Mouse (Mus musculus) leukemia stem cell, adult 10-12 weeks (primary cell): Measurements from ENCODE around the gene Elovl1. TPM values are rescaled to one million over a fixed set of nuclear protein-coding genes. Genes with fewer than 3 reads are reported as not detected.

Source experiments
- polyA plus RNA-seq: library from polyadenylated mRNA; stranded (reverse); fragments of >175 nt; gene quantifications from 2 replicates; pipeline ENCODE4 v1.2.3, GENCODE M21; 2012; ENCODE audit warnings: low replicate concordance

Elovl1 gene
- 188 and 308 TPM in 2 replicates for polyA plus RNA-seq

DNA sequence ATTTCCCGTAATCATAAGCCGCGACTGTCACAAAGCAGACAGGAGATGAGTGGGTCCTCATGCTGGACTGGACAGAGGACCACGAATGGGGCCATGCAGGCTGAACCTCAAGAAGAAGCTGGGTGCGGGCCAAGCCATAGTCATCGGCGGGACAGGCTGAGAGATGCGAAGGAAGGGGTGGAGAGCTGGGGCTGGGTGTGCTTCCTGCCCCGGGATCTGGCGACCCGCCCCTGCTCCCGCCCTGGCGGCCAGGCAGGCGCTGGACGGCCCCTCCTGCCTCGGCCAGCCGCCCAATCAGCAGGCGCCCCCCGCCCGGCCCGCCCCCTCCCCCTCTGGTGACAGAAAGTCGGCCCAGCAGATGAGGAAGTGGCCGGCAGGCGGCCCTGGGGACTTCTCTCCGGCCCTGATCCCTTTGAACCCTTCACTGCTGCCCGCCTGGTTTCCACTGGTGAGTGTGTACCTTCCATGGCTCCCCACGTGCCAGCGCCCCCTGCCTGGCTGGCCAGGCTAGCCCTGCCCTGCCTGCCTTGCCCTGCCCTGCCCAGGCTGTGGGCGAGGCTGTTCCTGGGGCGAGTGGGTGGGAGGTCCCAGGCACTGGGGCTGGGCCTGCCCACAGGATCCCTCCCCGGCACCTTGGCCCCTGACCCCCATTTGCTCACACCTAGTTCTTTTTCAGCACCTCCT, at the start of gene Elovl1:
TSS of gene Elovl1 (plus strand) at position 326 of the 684 bp plus-strand sequence.

DNA sequence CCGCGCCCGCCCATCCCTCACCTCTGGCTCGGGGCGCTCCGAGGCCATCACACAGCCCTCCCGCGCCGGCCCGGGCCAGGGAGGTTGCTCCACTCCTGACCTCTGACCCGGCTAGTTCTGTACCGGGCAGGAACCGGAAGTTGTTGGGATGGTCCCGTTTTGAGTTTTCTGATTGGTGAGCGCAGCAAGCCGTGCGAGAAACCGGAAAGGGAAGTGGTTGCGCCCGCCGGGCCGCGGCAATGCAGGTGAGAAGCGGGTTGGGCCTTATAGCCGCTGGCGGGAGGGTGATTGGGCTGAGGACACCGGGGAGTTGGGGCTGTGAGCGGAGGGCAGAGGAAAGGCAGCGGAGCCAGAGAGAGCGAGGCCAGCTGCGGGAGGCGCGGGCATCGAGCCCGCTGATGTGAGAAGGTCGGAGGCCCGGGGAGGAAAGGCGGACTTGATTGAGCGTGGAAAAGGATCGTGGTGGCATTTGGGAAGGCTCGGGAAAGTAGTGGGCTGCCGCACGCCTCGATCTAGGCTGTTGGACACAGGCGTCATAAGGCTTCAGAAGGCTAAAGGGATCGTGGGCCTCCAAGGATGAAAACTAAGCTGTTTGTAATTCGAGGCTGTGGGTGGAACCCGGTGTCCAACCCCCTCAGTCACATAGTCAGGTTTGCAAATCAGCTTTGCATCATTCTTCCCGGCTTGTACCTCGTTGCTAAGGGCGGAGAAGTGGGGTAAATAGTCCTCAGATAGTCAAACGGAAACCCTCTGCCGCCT, 18.6 kb upstream of the Elovl1 start, which contains the start of the genes Szt2 and Med8:
TSS of gene Szt2 (minus strand) at position 132 of the 759 bp plus-strand sequence.
TSS of gene Med8 (plus strand) at position 196 of the 759 bp plus-strand sequence.

GRCm38 (mm10) chr4:118436820-118437603, 9.1 kb downstream of the Elovl1 start, which contains the start of gene Cdc20:
Cdc20 (minus strand) TSS chr4:118437352.

DNA sequence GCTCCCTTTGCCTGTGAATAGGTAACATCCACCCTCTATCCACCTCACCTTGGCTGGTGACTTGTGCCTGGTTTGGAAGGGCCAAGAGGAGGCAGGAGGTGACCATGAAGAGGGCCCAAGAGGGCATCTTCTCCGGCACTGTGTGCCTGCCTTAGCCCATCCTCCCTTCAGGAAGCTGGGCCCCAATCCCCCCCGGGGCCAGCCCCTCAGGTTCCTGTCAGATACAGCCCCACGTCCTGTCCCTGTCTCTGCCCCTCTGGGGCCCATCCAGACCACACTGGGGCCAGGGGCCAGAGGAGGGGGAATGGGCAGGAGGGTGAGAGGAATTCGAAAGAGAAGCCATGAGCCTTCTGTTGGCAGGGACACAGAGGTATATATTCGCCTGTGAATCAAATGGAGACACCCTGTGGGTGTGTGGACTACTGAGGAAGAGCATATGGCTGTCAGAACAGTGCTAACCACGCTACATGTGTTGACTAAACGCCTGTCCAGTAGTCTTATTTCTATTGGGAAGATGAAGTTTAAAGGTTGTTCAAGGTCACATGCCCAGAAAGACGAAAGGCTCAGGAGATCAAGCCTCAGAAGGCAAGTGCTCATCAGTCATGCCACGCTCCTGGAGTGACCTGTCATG, 29.6 kb downstream of the Elovl1 start, which contains the start of gene Mpl:
TSS of gene Mpl (minus strand) at position 169 of the 631 bp plus-strand sequence.

Other genes with a start within 250 kb of the Elovl1 start
- 16.5 and 26.6 TPM in 2 replicates for gene Kdm4a, start 248.1 kb upstream of the Elovl1 start, polyA plus RNA-seq
- 0.97 and 1.3 TPM in 2 replicates for gene Ptprf, start 136.7 kb upstream of the Elovl1 start, polyA plus RNA-seq
- gene Szt2, start 18.8 kb upstream of the Elovl1 start, polyA plus RNA-seq, result 75.1 and 207 TPM in 2 replicates
- 4.6 and 21.7 TPM in 2 replicates for gene Med8, start 18.8 kb upstream of the Elovl1 start, polyA plus RNA-seq
- gene Cdc20, start 9.3 kb downstream of the Elovl1 start, polyA plus RNA-seq, result 174 and 305 TPM in 2 replicates
- gene Mpl, start 29.4 kb downstream of the Elovl1 start, polyA plus RNA-seq, result 0.49 and 1.2 TPM in 2 replicates
- 2.2 and 6.8 TPM in 2 replicates for gene Tie1, start 62.0 kb downstream of the Elovl1 start, polyA plus RNA-seq
- gene 2610528J11Rik, start 98.9 kb downstream of the Elovl1 start, polyA plus RNA-seq, result not detected in 2 replicates
- not detected in 2 replicates for gene Tmem125, start 116.0 kb downstream of the Elovl1 start, polyA plus RNA-seq
- gene Cfap57, start 192.7 kb downstream of the Elovl1 start, polyA plus RNA-seq, result not detected in 2 replicates
- gene Ebna1bp2, start 192.7 kb downstream of the Elovl1 start, polyA plus RNA-seq, result 4.3 and 10.8 TPM in 2 replicates
- not detected in 2 replicates for gene Olfr62, start 230.9 kb downstream of the Elovl1 start, polyA plus RNA-seq